Mouse (Mus musculus): ENCODE data around the gene Rps2. TPM values are rescaled to one million over a fixed set of nuclear protein-coding genes. Genes with fewer than 3 reads are reported as not detected.

Rps2 gene
- total RNA-seq, 2 experiments from 2014 or later, result 352 to 392 TPM

GRCm38 (mm10) chr17:24765016-24765905 lies 47.3 kb downstream of the Rps2 start:
- DNase-seq (ENCODE audit: extremely low spot score in 1 of 2, low spot score in 1 of 2), result no peak

DNA sequence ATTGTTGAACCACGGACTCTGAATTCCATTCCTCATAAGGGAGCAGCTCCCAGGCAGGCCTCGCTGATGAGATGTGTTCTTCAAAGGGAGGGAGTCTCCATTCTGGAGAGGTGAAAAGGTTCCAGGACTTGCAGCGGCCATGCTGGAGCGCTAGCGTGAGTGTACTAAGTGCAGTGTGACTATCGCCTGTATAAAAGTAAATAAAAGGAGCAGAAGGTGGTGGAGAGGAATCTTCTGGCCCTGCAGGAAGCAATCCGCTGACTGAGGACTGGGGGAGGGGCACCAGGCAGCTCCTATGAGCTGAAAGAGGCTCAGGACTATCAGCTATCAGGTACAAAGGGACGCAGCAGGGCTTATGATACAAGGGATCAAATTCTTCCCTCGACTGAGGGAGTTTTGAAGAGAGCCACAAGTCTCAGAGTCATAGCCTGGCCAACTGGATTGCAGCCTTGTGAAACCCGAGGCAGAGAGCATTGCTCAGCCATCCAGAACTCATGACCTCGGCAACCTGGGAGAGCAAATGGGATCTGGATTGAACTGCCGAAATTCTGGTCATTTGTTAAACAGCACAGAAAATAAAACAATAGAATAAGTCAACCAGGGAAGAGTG lies 48.5 kb downstream of the Rps2 start:
- DNase-seq (ENCODE audit: extremely low spot score in 1 of 2, low spot score in 1 of 2), result no peak

- DNase-seq (ENCODE audit: extremely low spot score in 1 of 2, low spot score in 1 of 2), result no peak
These were observed 51.2 kb downstream of the Rps2 start for GRCm38 (mm10) chr17:24769146-24769545.

Other genes starting within 250 kb of the Rps2 start
- gene E4f1, start 247.8 kb upstream of the Rps2 start, total RNA-seq (2021), result 10 to 100 TPM; 25.4 to 36.0 TPM
- 10 to 100 TPM; 61.5 to 74.6 TPM for gene Pgp, start 247.7 kb upstream of the Rps2 start, total RNA-seq (2021)
- 1 to 10 TPM; 1.6 to 3.5 TPM for gene Bricd5, start 244.2 kb upstream of the Rps2 start, total RNA-seq (2021)
- 10 to 100 TPM; 38.1 to 40.1 TPM for gene Mlst8, start 239.0 kb upstream of the Rps2 start, total RNA-seq (2021)
- gene Caskin1, start 229.5 kb upstream of the Rps2 start, total RNA-seq (2021), result 100 to 1,000 TPM; 143 to 165 TPM
- 10 to 100 TPM; 69.9 to 88.9 TPM for gene Traf7, start 190.2 kb upstream of the Rps2 start, total RNA-seq (2021)
- gene Rab26, start 183.9 kb upstream of the Rps2 start, total RNA-seq (2021), result 10 to 100 TPM; 65.1 to 72.1 TPM
- gene Pkd1, start 168.3 kb upstream of the Rps2 start, total RNA-seq (2021), result 10 to 100 TPM; 68.9 to 89.9 TPM
- gene Tsc2, start 85.5 kb upstream of the Rps2 start, total RNA-seq (2021), result 100 to 1,000 TPM; 150 to 186 TPM
- 1 to 10 TPM; 3.3 to 4.7 TPM for gene Nthl1, start 85.4 kb upstream of the Rps2 start, total RNA-seq (2021)
- gene Slc9a3r2, start 67.8 kb upstream of the Rps2 start, total RNA-seq (2021), result 10 to 100 TPM; 45.1 to 50.0 TPM
- gene Npw, start 59.7 kb upstream of the Rps2 start, total RNA-seq (2021), result 1 to 10 TPM; 2.1 to 2.9 TPM
- 10 to 100 TPM; 36.9 to 40.0 TPM for gene Zfp598, start 48.4 kb upstream of the Rps2 start, total RNA-seq (2021)
- gene Syngr3, start 28.2 kb upstream of the Rps2 start, total RNA-seq (2021), result 100 to 1,000 TPM; 160 to 178 TPM
- 10 to 100 TPM; 18.6 to 19.2 TPM for gene Gfer, start 22.0 kb upstream of the Rps2 start, total RNA-seq (2021)
- gene Noxo1, start 21.9 kb upstream of the Rps2 start, total RNA-seq (2021), result 1 to 10 TPM; 2.7 to 3.0 TPM
- gene Tbl3, start 10.5 kb upstream of the Rps2 start, total RNA-seq (2021), result 10 to 100 TPM; 27.7 to 29.8 TPM
- gene Rnf151, start 53 bp upstream of the Rps2 start, total RNA-seq (2021), result not detected
- 100 to 1,000 TPM; 201 to 234 TPM for gene Ndufb10, start 6.4 kb downstream of the Rps2 start, total RNA-seq (2021)
- gene Rpl3l, start 9.7 kb downstream of the Rps2 start, total RNA-seq (2021), result under 1 TPM in 1 of 2 experiments, not detected in 1; 0.20 TPM
- 10 to 100 TPM; 40.5 to 46.2 TPM for gene Msrb1, start 18.5 kb downstream of the Rps2 start, total RNA-seq (2021)
- under 1 TPM; 0.26 to 0.37 TPM for gene Hs3st6, start 34.9 kb downstream of the Rps2 start, total RNA-seq (2021)
- not detected for gene Meiob, start 86.2 kb downstream of the Rps2 start, total RNA-seq (2021)
- 100 to 1,000 TPM; 127 to 136 TPM for gene Hagh, start 122.0 kb downstream of the Rps2 start, total RNA-seq (2021)
- gene Fahd1, start 132.2 kb downstream of the Rps2 start, total RNA-seq (2021), result 10 to 100 TPM; 19.8 to 20.6 TPM
- not detected for gene Igfals, start 147.9 kb downstream of the Rps2 start, total RNA-seq (2021)
- gene Nubp2, start 168.2 kb downstream of the Rps2 start, total RNA-seq (2021), result 10 to 100 TPM; 33.5 to 38.1 TPM
- gene Spsb3, start 168.5 kb downstream of the Rps2 start, total RNA-seq (2021), result 10 to 100 TPM; 41.5 to 48.9 TPM
- gene Eme2, start 177.0 kb downstream of the Rps2 start, total RNA-seq (2021), result 10 to 100 TPM; 54.0 to 69.1 TPM
- gene Mrps34, start 177.0 kb downstream of the Rps2 start, total RNA-seq (2021), result 10 to 100 TPM; 74.3 to 78.9 TPM
- 10 to 100 TPM; 54.8 to 61.5 TPM for gene Nme3, start 178.4 kb downstream of the Rps2 start, total RNA-seq (2021)
- gene Mapk8ip3, start 218.9 kb downstream of the Rps2 start, total RNA-seq (2021), result 100 to 1,000 TPM; 367 to 401 TPM
- gene Jpt2, start 242.6 kb downstream of the Rps2 start, total RNA-seq (2021), result 1 to 10 TPM; 5.5 to 5.6 TPM